Mouse (Mus musculus) spleen, adult 2 months (tissue): ENCODE results near the gene Hmgn1.

Experiments
- CTCF ChIP-seq: fragments of 200-500 bp; IDR thresholded peaks from 2 replicates; pipeline ENCODE4 v1.5.1; 2011; ENCODE audit warnings: mild to moderate bottlenecking, inconsistent platforms; ENCODE audit not compliant: insufficient read depth, insufficient read length, insufficient replicate concordance; ENCODE audit errors: extremely low read depth
- POLR2A ChIP-seq: fragments of 200-500 bp; IDR thresholded peaks from 2 replicates; pipeline ENCODE4 v1.6.1; 2011; ENCODE audit warnings: low read depth, low read length, inconsistent platforms

DNA sequence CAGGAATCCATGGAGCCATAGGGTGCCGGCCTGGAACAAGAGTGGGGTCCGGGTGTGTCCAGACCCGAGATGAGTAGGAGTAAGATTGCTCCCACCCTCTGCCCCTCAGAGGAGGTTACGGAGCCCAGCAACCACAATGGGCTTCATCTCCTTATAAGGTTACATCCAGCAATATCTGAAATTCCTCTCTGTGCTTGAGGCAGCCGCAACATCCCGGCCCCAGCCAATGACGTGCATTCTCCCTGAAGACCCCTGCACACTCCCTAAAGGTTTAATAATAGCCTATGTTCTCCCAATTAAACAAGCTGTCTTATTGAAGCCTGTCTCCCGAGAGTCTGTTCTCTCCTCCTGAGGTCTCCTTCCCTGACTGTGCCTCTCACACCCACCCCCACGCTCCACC lies 21.8 kb upstream of the Hmgn1 start:
- TF ChIP-seq POLR2A (no peak), CTCF (no peak)
